20 mouse cellular contexts compared by ENCODE assay signal in the genomic region with DNA sequence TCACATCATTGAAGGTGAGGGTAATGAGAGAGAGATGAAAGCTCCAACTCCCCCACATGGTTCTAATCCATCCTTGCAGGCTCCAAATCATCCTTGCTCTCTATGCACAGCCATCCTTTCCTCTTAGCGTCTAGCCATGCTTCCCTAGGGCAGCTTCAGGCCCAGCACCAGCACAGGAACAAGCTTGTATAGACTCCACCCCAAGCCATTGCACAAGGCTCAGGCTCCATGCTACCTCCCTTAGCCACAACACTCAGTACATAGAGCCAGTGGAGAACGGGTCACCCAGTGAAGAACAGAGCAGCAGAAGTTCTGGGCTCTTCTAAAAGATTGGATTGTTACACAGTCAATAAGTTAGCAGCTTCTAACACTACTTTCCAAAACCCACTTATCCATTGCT.
"Had no signal": no experiment of that assay in that cellular context is flagged by ENCODE, and none has a peak within 500 bp of the region (broad histone marks: within the 10 kb centered on the region; RNA-seq: fewer than 3 reads in every experiment).

No protein-coding gene starts in this region.

- ATAC-seq: forebrain, embryonic 13.5 days; forebrain, embryonic 14.5 days; forebrain, embryonic 15.5 days; forebrain, embryonic 16.5 days; forebrain, postnatal 0 days had no signal

- DNase-seq: cerebellum, adult 9-10 months; cerebellum, adult 9-11 months; cerebellum, postnatal 10 days; cerebellum, postnatal 14 days; cerebellum, postnatal 25 days; cerebellum, postnatal 36 days; embryo, embryonic 11 days; forebrain, postnatal 0 days; gastrocnemius, adult 2 months; gastrocnemius, postnatal 10 days; gastrocnemius, postnatal 14 days; gastrocnemius, postnatal 25 days; gastrocnemius, postnatal 36 days; heart, adult 11 months; heart, adult 18-20 months; heart, adult 2 months had no signal
